Mouse (Mus musculus) megakaryocyte, adult 5-6 weeks (primary cell): ENCODE data around the gene Tmem179b. TPM values are rescaled to one million over a fixed set of nuclear protein-coding genes. Genes with fewer than 3 reads are reported as not detected.
A peak's percentile ranks its signal among the peaks of the same experiment; 100 is the strongest.

Source experiments
- ATAC-seq: 2 replicates; pipeline ENCODE4 v1.8.0; 2016; ENCODE audit warnings: mild to moderate bottlenecking, inconsistent platforms; ENCODE audit not compliant: poor library complexity, severe bottlenecking
- total RNA-seq, 2 experiments: library from RNA; stranded (forward) in 1 of 2; stranded (reverse) in 1 of 2; fragments of 153-499, 151-499 nt in 1 of 2; fragments of 221-1000, 200-1000 nt in 1 of 2; gene quantifications; 2 replicates each; pipeline versions ENCODE4 v1.2.3 to v1.2.4; 2015 to 2017

Gene Tmem179b
- total RNA-seq, 2 experiments from 2014 or later = 108 to 177 TPM

DNA sequence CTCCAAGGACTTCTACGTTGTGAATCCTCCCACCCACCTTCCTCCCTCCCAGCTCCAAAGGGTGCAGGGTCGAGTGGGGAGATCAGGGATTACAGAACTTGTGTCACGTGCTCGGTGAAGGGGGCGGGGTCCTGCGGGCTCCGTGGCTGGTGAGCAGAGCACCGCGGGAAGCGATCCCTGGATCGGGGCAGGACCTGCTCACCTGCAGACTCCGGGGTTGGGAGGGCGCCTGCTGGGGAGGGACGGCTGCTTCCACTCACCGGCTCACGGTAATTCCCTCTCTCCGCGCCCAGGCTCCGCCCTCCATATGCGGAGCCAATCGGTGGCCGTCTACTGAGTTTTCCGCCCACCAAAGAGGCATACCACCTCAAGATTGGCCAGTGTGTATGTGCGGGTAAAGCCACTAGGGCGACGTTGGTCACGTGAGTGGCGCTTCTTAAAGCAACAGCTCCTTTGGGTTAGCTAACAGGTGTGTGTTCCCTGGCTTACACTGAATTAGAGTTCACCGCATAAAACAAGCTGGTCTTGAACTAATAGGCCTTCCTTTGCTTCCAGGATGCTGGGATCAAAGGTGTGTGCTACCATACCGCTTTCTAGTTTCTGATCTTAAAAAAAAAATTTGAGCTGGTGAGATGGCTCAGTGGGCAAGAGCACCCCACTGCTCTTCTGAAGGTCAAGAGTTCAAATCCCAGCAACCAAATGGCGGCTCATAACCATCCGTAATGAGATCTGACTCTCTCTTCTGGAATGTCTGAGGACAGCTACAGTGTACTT lies 11.9 kb upstream of the Tmem179b start, which contains the start of gene Taf6l:
Gene Taf6l (minus strand): TSS at position 410 of the 774 bp plus-strand sequence.
- ATAC-seq = peak; percentile 99

DNA sequence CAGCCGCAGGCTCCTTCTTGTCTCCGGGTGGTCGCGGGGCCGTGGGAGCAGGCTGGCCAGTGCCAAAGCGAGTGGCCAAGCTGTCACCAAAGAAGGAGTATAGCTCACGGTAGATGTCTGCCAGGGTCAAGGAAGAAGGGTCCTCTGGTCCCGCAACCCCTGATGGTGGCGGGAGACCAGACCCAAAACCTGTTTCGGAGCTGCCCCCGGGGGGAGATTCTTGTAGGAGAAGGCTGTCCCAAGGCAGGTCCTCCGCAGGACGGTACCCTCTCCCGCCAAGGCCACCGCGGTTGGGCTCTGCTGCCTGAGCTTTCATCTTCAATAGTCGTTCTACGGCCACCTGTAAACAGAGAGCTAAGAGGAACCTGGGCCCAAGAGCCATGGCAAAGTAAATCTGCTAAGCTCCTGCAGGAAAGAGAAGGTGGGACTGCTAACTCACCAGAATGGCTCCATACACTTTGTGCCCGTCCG lies 719 bp upstream of the Tmem179b start:
- ATAC-seq = no peak

DNA sequence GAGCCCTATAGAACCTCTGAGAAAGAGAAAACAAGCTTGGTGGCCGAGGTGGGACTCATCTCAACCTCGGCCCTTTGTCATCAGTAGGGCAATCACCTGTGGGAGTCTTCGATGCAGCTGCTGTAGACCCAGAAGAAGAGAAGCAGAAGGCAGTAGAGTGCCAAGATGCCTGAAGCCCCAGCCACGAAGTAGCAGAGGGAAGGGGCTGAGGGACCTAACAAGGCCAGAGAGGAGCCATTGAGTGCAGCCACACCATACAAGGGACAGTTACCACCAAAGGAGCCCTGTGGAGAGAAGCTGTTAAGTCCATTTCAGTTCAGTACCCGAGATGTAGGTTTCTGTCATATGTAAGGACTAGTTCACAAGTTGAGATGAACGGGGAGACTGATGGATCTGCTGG lies 858 bp downstream of the Tmem179b start:
- no peak for ATAC-seq

DNA sequence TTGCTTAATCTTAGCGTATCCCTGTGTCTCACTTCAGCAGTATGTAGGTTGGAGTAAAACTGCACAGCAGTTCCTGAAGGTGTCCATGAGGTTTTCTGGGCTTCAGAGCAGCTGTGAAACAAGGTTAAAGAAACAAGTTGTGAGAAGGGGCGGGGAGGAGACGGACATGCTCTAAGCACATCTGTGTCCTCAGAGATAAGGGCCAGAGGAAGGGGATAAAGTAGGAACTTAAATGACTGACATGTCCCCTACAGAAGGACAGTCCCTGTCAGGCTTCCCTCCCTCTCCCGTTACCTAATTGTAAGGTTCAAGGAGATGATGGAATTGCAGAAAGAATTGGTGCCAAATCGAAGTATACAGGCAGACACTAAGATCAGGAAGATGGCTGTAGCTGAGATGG lies 1.3 kb downstream of the Tmem179b start:
- no peak for ATAC-seq

DNA sequence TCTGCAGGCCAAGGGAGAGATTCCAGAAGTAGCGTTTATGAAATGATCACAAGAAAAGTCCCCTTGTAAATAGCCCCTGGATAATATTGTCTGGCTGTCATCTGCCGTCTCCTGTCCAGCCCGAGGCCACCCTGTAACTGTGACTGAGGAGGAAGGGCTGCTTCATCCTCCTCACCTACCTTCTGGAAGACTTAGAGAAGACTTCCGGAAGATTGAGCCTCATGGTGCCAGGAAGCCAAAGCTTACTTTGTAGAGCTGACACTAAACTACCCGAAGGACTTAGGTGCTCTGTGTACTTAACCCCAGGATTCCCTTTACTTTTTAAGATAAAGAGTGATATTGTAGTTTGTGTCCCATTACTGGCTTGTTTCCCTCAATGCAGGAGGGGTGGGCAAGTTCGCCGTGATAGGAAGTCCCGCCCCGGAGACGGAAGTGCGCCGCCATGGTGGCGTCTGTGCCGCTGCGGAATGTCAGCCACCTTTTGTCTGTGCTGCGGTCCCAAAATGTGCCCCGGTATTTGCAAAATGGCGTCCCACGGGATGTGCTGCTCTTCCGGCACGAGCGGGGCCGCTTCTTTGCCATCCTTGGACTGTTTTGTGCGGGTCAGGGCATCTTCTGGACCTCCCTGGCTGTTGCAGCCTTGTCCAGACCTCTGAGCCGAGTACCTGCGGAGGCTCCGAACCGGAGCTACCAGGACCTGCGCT lies 3.5 kb downstream of the Tmem179b start, which contains the start of gene Tmem223:
Gene Tmem223 (plus strand): TSS at position 430 of the 704 bp plus-strand sequence.
- peak; percentile 76 for ATAC-seq

DNA sequence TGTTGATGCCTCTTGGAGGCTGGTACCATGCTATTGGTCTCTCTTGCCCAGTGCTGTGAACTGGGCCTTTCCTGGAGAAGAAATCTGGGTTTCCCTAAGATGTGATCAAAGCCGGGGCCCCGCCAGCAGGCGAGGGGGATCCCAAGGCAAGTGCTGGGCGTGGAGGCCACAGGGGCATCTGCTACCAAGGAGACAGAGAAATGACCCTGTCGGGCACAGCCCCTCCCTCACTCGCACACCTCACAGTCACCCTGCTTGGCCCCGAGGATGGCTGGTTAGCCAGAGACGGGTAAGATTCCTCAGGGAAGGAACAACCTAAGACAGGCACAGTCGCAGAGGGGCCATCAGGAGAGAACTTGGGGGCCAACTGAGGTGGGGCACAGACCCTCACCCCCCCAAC lies 8.7 kb downstream of the Tmem179b start:
- ATAC-seq = no peak

DNA sequence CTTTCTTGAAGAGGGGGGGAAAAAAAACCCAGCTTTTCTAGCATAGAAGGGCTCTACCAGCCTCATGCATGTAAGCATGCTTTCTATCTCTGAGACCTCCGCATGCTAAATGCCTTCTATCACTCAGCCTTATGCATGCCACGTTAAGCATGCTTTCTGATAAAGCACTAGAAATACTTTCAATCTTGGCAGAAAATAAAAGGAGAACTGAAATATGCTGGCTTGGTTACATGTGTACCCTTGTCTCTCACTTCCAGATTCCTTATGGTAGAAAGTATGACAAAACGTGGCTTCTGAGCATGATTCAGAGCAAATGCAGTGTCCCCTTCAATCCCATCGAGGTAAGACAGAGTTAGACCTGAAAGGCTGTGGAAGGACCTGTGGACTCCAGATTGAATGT lies 11.0 kb downstream of the Tmem179b start:
- peak; percentile 35; the same call in 1 of the 2 replicates for ATAC-seq

DNA sequence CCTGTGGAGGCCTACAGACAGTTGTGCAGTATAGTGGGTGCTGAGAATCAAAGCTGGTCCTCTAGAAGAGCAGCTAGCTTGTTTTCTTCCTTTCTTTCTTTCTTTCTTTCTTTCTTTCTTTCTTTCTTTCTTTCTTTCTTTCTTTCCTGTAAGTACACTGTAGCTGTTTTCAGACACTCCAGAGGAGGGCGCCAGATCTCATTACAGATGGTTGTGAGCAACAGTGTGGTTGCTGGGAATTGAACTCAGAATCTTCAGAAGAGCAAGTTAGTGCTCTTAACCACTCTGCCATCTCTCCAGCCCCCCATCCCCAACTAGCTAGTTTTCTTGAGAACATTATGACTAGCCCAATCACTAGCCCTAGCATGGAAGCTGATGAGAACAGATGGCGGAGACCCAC lies 13.5 kb downstream of the Tmem179b start:
- no peak for ATAC-seq

DNA sequence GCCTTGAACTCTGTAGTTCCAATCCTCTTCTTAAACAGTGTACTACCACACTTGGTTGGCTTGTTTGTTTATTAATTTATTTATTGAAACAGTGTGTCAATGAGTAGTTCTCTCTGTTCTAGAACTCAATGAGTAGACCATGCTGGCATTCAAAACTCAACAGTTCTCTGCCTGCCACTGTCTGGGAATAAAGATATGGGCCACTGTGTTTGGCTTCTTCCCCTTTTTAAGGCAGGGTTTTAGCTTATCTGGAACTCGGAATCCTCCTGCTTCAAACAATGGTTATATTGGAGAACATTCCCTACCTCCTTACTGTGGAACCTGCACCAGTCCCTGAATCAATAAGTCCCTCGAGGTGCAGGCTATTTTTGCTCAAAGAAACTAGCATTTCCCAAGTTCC lies 15.4 kb downstream of the Tmem179b start:
- no peak for ATAC-seq

DNA sequence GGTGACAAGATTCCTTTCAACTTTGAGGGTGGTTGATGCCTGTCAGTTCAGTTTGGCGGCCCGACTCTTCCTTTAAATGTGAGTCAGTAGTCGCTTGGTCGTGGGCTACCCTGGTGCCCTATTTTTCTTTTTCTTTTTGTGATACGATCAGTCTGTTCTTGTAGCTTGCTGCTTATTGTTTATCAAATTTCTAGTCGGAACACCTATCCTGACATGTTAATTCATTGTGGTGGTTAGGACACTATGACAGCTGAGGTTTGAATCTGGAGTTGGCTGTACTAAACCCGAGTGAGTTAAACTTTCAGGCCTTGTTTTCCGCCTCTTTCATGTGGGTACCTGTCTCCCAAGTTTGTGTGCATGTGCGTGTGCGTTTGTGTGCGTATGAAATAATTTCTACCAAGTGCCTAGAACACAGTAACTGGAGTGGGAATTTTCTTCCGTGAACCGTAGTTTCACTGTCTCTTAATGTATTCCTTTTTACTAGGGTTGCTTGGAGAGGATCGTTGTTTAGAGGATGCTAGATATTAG lies 16.7 kb downstream of the Tmem179b start:
- ATAC-seq = no peak

DNA sequence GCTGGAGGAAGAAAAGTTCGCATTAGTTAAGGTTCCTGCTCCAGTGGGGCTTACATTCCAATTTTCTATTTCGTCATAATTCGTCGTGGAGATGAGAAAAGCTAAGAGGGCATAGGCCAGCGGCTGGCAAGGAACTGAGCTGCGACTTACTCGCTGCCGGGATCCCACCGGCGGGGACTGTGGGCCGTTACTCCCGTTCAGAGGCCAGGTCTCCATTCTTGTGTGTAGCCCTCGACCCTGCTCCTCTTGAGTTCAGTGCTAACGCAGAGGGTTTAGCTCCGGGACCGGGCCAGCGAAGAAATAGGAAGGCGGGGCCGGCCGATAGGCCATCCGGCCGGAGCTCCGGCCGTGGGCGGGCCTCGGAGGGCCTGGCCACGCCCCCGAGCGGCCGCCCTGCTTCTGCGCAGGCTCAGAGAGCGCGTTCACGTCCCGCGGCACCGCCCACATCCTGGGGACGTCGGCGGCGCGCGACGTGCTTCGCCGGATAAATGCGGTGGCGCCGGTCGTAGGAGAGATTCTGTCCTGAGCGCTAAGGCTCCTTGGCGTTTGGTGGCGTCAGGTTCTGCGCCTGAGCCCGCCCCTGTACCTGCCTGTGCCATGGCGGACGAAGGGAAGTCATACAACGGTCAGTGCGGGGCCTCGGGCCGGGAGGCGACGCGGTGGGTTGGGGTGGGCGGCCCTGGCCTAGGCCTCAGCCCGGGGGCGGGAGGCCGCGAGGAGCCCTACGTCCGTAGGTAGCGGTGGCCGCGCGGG lies 17.5 kb downstream of the Tmem179b start, which contains the start of gene Nxf1:
Gene Nxf1 (plus strand): TSS at position 439 of the 753 bp plus-strand sequence.
- peak; percentile 96 for ATAC-seq

DNA sequence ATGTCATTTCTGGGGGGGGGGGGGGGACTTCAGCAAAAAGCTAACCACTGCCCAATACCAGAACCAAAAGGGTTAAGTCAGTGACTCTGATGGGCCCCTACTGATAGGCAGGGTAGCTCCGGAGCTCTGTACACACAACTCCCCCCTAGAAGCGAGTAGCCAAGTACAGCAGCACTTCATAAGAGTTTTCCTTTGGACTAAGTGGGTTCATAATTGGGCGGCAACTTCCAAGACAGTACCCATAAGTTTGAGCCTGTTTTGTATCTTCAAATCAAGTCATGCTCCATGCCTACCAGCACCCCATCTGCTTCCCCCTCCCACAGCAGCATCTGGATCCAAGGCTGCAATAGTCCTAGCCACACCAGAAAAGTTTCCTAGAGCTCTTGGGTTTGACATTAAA lies 18.6 kb downstream of the Tmem179b start:
- no peak for ATAC-seq

DNA sequence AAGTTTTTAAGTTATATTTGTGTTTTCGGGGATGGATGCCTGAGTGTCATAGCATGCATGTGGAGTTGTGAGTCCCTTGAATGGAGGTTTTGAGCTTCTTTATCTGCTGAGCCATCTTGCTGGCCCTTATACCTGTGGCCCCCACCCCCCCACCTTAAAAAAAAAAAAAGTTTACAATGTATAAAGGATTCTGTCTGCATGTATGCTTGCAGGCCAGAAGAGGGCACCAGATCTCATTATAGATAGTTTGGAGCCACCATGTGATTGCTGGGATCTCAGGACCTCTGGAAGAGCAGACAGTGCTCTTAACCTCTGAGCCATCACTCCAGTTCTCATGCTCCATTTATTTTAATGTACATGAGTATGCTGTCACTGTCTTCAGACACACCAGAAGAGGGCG lies 26.9 kb downstream of the Tmem179b start:
- ATAC-seq = no peak

DNA sequence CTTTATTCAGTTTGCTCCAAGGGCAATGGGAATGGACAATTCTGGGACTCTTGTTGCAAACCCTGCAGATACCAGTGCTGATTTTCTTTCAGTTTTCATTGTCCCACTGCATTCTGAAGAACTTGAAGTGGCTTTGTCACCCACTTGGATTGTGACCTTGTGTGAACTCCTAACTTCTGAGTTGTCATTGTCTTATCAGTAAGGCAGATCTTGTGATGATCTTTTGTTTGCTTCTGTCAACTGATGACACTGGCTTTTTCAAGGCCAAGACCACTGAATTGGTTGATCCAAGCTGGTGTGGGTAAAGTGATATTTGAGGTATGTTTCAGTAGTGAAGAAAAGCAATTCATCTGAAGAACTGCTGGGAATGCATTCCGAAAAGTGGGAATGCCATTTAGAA lies 28.9 kb downstream of the Tmem179b start:
- ATAC-seq = no peak

DNA sequence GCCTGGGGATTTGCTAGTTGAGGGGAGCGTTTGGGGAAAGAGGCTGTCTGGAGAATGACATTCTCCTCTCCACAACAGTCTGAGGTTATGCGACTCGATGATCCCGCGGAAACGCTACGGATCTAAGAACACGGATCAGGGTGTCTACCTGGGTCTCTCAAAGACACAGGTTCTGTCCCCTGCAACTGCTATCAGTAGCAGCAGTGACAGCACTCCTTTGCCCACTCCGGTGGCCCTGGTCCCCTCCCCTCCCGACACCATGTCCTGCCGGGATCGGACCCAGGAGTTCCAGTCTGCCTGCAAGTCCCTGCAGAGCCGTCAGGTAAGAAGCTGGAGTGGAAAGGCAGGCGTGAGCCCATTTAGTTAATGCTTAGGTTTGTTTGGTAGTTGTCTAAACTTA lies 32.1 kb downstream of the Tmem179b start:
- no peak for ATAC-seq

DNA sequence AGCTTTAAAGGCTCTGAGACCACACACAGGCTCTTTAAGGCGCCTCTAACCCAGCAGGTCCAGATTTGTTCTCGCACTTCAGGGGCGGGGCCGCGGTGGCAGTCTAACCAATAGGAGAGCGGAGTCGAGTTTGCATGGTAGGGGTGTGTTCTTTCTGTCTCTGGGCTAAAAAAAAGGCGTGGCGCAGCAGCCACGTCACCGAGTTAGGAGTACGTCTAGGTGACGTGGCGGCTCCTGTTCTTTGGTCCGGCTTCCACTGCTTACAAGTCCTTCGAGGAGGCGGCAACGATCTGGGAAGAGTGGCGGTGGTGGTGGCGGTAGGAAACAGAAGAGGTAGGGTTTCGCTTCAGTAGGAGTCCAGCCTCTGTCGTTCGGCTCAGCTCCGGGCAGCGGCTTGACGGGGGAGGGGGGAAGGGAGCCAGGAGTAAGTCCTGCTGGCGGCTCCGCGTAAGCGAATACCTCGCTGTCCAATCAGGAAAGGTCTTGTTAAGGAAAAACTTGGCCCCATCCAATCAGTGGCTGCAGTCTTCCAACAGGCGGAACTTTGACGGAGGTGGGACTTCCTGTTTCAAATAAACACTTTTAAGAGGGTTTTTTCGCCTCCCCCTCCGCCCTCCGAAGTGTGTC lies 32.9 kb downstream of the Tmem179b start, which contains the start of gene Stx5a:
Gene Stx5a (plus strand): TSS at position 171 of the 627 bp plus-strand sequence.
- ATAC-seq = peak; percentile 95

DNA sequence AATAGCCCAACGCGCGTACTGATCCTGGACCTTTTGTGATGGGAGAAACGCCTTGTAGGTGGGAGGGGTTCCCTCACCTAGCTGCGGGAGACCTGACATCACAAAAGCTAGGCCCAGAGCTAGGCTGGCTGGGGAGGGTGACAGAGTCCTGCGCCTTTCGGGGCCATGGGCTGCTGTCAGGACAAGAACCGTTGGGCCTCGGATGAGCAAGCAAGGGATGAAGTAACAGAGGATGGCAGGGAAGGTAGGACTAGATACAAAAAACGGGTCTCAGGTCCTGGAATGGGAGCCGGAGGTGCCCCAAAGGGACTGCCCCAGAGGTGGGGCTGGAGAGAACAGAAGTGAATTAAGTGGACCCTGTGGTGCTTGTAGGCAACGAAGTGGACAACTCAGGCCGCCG lies 33.7 kb downstream of the Tmem179b start, which contains the start of gene 1700092M07Rik:
Gene 1700092M07Rik (plus strand): TSS at position 116 of the 400 bp plus-strand sequence.
- ATAC-seq = no peak

DNA sequence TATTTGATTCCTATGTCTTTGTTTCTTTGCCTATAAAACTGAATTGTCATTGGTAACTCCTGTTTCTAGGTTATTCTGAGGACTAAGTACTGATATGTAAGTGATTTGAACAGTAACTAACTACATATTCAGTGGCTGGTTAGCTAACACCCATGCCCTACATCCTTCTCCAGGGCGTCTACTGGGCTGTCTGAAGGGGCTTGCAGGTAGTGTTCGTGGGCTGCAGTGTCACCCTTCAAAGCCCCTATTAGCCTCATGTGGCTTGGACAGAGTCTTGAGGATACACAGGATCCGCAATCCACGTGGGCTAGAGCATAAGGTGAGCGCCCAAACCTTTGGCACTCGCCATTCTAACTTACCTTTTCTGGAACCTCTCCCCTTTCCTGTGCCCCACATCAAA lies 34.6 kb downstream of the Tmem179b start:
- no peak for ATAC-seq

DNA sequence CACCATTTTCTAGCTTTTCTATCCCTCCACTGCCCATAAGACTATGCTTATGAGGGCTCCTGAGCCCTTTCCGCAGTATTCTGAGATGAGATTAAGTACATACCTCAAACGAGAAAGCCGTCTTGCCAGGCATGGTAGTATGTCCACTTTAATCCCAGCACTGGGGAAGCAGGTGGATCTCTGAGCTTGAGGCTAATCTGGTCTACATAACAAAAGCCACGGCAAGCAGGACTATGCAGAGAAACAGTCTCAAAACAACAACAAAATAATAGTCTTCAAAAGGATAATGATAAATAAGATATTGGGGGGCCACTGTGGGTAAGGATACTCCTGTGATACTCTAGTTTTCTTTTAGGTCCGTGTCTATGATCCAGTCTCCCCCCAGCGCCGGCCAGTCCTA lies 35.4 kb downstream of the Tmem179b start:
- ATAC-seq = no peak

DNA sequence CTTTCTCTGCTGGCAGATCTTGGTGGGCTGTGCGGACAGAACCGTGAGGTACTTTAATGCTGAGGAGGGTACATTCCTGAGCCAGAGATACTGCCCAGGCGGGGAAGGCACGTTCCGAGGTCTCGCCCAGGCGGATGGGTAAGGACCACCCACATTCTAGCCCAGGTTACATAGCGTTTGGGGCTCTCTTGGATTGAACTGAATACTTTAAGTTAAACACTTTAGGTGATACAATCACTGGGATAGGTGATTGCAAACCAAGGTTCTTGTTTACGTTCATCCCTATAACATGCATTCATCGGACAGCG lies 38.2 kb downstream of the Tmem179b start:
- no peak for ATAC-seq
